Mouse (Mus musculus): ENCODE data around the gene 3110021N24Rik.
"Not testable (repeated sequence)": the region's sequence is repeated elsewhere in the genome, so short reads cannot be mapped to it uniquely, and the experiment has no call there.

Gene 3110021N24Rik

GRCm38 (mm10) chr4:108719349-108719748, at the start of gene 3110021N24Rik:
TSS of gene 3110021N24Rik (plus strand) at chr4:108719649.
- no peak for DNase-seq (ENCODE audit: low read depth, low spot score)

GRCm38 (mm10) chr4:108686156-108686555, 33.3 kb upstream of the 3110021N24Rik start:
- no peak for DNase-seq (ENCODE audit: low read depth, low spot score)

GRCm38 (mm10) chr4:108687098-108687497, 32.4 kb upstream of the 3110021N24Rik start:
- DNase-seq (ENCODE audit: low read depth, low spot score) = not testable (repeated sequence)

GRCm38 (mm10) chr4:108690479-108690878, 29.0 kb upstream of the 3110021N24Rik start:
- DNase-seq (ENCODE audit: low read depth, low spot score) = no peak

GRCm38 (mm10) chr4:108691469-108691868, 28.0 kb upstream of the 3110021N24Rik start:
- no peak for DNase-seq (ENCODE audit: low read depth, low spot score)

GRCm38 (mm10) chr4:108696934-108697333, 22.5 kb upstream of the 3110021N24Rik start:
- DNase-seq (ENCODE audit: low read depth, low spot score) = peak; percentile 4

- DNase-seq (ENCODE audit: low read depth, low spot score) = no peak
These were observed 11.2 kb upstream of the 3110021N24Rik start for GRCm38 (mm10) chr4:108708209-108708608.

- no peak for DNase-seq (ENCODE audit: low read depth, low spot score)
These were observed 1.9 kb downstream of the 3110021N24Rik start for GRCm38 (mm10) chr4:108721245-108721784.

GRCm38 (mm10) chr4:108724102-108724501, 4.7 kb downstream of the 3110021N24Rik start:
- DNase-seq (ENCODE audit: low read depth, low spot score) = no peak

- DNase-seq (ENCODE audit: low read depth, low spot score) = no peak
These were observed 11.0 kb downstream of the 3110021N24Rik start for GRCm38 (mm10) chr4:108730450-108730849.

- no peak for DNase-seq (ENCODE audit: low read depth, low spot score)
These were observed 12.1 kb downstream of the 3110021N24Rik start for GRCm38 (mm10) chr4:108731582-108731981.

- no peak for DNase-seq (ENCODE audit: low read depth, low spot score)
These were observed 26.9 kb downstream of the 3110021N24Rik start for GRCm38 (mm10) chr4:108746160-108746873.

GRCm38 (mm10) chr4:108759583-108759982, 40.1 kb downstream of the 3110021N24Rik start:
- no peak for DNase-seq (ENCODE audit: low read depth, low spot score)

GRCm38 (mm10) chr4:108768527-108768926, 49.1 kb downstream of the 3110021N24Rik start:
- DNase-seq (ENCODE audit: low read depth, low spot score) = no peak

- no peak for DNase-seq (ENCODE audit: low read depth, low spot score)
These were observed 60.3 kb downstream of the 3110021N24Rik start for GRCm38 (mm10) chr4:108779763-108780056.

- DNase-seq (ENCODE audit: low read depth, low spot score) = peak; percentile 76
These were observed 60.8 kb downstream of the 3110021N24Rik start, which contains the start of gene Zfyve9 for GRCm38 (mm10) chr4:108780057-108780863. TSS of gene Zfyve9 (minus strand) at chr4:108780798.

- DNase-seq (ENCODE audit: low read depth, low spot score) = no peak
These were observed 61.4 kb downstream of the 3110021N24Rik start for GRCm38 (mm10) chr4:108780864-108781205.

GRCm38 (mm10) chr4:108781596-108781995, 62.1 kb downstream of the 3110021N24Rik start:
- no peak for DNase-seq (ENCODE audit: low read depth, low spot score)

GRCm38 (mm10) chr4:108782421-108783085, 63.1 kb downstream of the 3110021N24Rik start:
- no peak for DNase-seq (ENCODE audit: low read depth, low spot score)

- no peak for DNase-seq (ENCODE audit: low read depth, low spot score)
These were observed 69.9 kb downstream of the 3110021N24Rik start for GRCm38 (mm10) chr4:108789258-108789936.

- DNase-seq (ENCODE audit: low read depth, low spot score) = no peak
These were observed 71.1 kb downstream of the 3110021N24Rik start for GRCm38 (mm10) chr4:108790507-108790906.
